Mouse (Mus musculus) hindbrain, embryonic 12.5 days (tissue): ENCODE data around the gene Arhgap31. TPM values are rescaled to one million over a fixed set of nuclear protein-coding genes. Genes with fewer than 3 reads are reported as not detected.

Source experiments
- ATAC-seq: fragments of 200-750 bp; cut with Nextera tagmentation; 2 replicates; pipeline ENCODE4 v1.8.0; 2017; ENCODE audit warnings: moderate TSS enrichment; ENCODE audit not compliant: low FRiP score
- H3K27ac ChIP-seq: fragments of 300-500 bp; sonication (generic); 2 replicates; pipeline ENCODE4 v1.5.1; 2016; ENCODE audit warnings: mild to moderate bottlenecking
- H3K27me3 ChIP-seq: fragments of 300-500 bp; sonication (generic); 2 replicates; pipeline ENCODE4 v1.6.1; 2016; ENCODE audit warnings: mild to moderate bottlenecking
- H3K36me3 ChIP-seq: fragments of 300-500 bp; sonication (generic); 2 replicates; pipeline ENCODE4 v1.6.1; 2016; ENCODE audit warnings: mild to moderate bottlenecking
- H3K4me1 ChIP-seq: fragments of 300-500 bp; sonication (generic); 2 replicates; pipeline ENCODE4 v1.6.1; 2016
- H3K4me2 ChIP-seq: fragments of 300-500 bp; sonication (generic); replicated peaks from 2 replicates; pipeline ENCODE4 v1.6.1; 2016; ENCODE audit warnings: mild to moderate bottlenecking
- H3K4me3 ChIP-seq: fragments of 300-500 bp; sonication (generic); 2 replicates; pipeline ENCODE4 v1.5.1; 2016; ENCODE audit warnings: mild to moderate bottlenecking
- H3K9ac ChIP-seq: fragments of 300-500 bp; sonication (generic); 2 replicates; pipeline ENCODE4 v1.6.1; 2016; ENCODE audit warnings: mild to moderate bottlenecking, moderate library complexity
- H3K9me3 ChIP-seq: fragments of 300-500 bp; sonication (generic); replicated peaks from 2 replicates; pipeline ENCODE4 v1.6.1; 2016; ENCODE audit warnings: mild to moderate bottlenecking
- WGBS: fragments of 180-500 bp; shearing (Covaris S2); methylation state at CpG from one replicate; pipeline ENCODE4 v1.1.7; 2016; 5-methylcytosine and 5-hydroxymethylcytosine counted together
- polyA plus RNA-seq: library from polyadenylated mRNA; unstranded; fragments of >200 nt; fragmentation: Nextera tagmentation; extraction: Ambion mirVana; gene quantifications from 2 replicates; pipeline ENCODE4 v1.2.1, GENCODE M21; 2016

Gene Arhgap31
- polyA plus RNA-seq, 1 experiment from 2014 or later = 15.4 TPM

GRCm38 (mm10) chr16:38608687-38609086, 104.4 kb downstream of the Arhgap31 start:
- Histone ChIP-seq H3K27me3 (no peaks in the 10 kb centered on the region), H3K9me3 (peaks cover 10% of the 10 kb centered on the region; the same call in 1 of the 2 replicates), H3K4me1 (no peaks in the 10 kb centered on the region), H3K9ac (no peak overlapping the region), H3K4me3 (no peak overlapping the region), H3K36me3 (peaks cover 19% of the 10 kb centered on the region), H3K27ac (no peak overlapping the region), H3K4me2 (no peak overlapping the region)
- no peak for ATAC-seq
- 79% methylated on average over 12 of the region's 12 CpGs for WGBS

- no peak overlapping the region for H3K27ac ChIP-seq
- H3K9ac ChIP-seq = no peak overlapping the region
- H3K9me3 ChIP-seq = peaks cover 10% of the 10 kb centered on the region; the same call in 1 of the 2 replicates
- no peak overlapping the region for H3K4me3 ChIP-seq
- no peaks in the 10 kb centered on the region for H3K27me3 ChIP-seq
- no peaks in the 10 kb centered on the region for H3K4me1 ChIP-seq
- 89% methylated on average over 7 of the region's 7 CpGs for WGBS
- no peak overlapping the region for H3K4me2 ChIP-seq
- no peak for ATAC-seq
- peaks cover 27% of the 10 kb centered on the region for H3K36me3 ChIP-seq
Measured at GRCm38 (mm10) chr16:38606509-38606908, 106.6 kb downstream of the Arhgap31 start.

- ATAC-seq = no peak
- no peaks in the 10 kb centered on the region for H3K4me1 ChIP-seq
- H3K36me3 ChIP-seq = peaks cover 8% of the 10 kb centered on the region
- no peak overlapping the region for H3K4me2 ChIP-seq
- H3K9me3 ChIP-seq = no peaks in the 10 kb centered on the region
- H3K27me3 ChIP-seq = no peaks in the 10 kb centered on the region
- no peak overlapping the region for H3K4me3 ChIP-seq
- H3K9ac ChIP-seq = no peak overlapping the region
- WGBS = 50% methylated on average over 11 of the region's 11 CpGs
- no peak overlapping the region for H3K27ac ChIP-seq
Measured at GRCm38 (mm10) chr16:38602989-38603804, 109.9 kb downstream of the Arhgap31 start.

- H3K4me3 ChIP-seq = no peak overlapping the region
- H3K27ac ChIP-seq = no peak overlapping the region
- no peaks in the 10 kb centered on the region for H3K4me1 ChIP-seq
- H3K9ac ChIP-seq = no peak overlapping the region
- WGBS = 83% methylated on average over 11 of the region's 11 CpGs
- H3K27me3 ChIP-seq = no peaks in the 10 kb centered on the region
- H3K9me3 ChIP-seq = no peaks in the 10 kb centered on the region
- peaks cover 15% of the 10 kb centered on the region for H3K36me3 ChIP-seq
- no peak for ATAC-seq
- no peak overlapping the region for H3K4me2 ChIP-seq
Measured at GRCm38 (mm10) chr16:38598986-38599680, 113.9 kb downstream of the Arhgap31 start.

GRCm38 (mm10) chr16:38596651-38597050, 116.4 kb downstream of the Arhgap31 start:
- Histone ChIP-seq H3K27me3 (no peaks in the 10 kb centered on the region), H3K9ac (no peak overlapping the region), H3K36me3 (peaks cover 24% of the 10 kb centered on the region), H3K27ac (no peak overlapping the region), H3K4me2 (no peak overlapping the region), H3K4me3 (no peak overlapping the region), H3K4me1 (no peaks in the 10 kb centered on the region), H3K9me3 (no peaks in the 10 kb centered on the region)
- 80% methylated on average over 2 of the region's 2 CpGs for WGBS
- no peak for ATAC-seq

- ATAC-seq = no peak
- H3K9me3 ChIP-seq = no peaks in the 10 kb centered on the region
- H3K4me2 ChIP-seq = no peak overlapping the region
- no peak overlapping the region for H3K4me3 ChIP-seq
- H3K9ac ChIP-seq = no peak overlapping the region
- WGBS = 81% methylated on average over 2 of the region's 2 CpGs
- H3K27me3 ChIP-seq = no peaks in the 10 kb centered on the region
- H3K4me1 ChIP-seq = no peaks in the 10 kb centered on the region
- no peak overlapping the region for H3K27ac ChIP-seq
- peaks cover 28% of the 10 kb centered on the region for H3K36me3 ChIP-seq
Measured at GRCm38 (mm10) chr16:38596099-38596498, 117.0 kb downstream of the Arhgap31 start.

GRCm38 (mm10) chr16:38594435-38594834, 118.6 kb downstream of the Arhgap31 start:
- no peaks in the 10 kb centered on the region for H3K27me3 ChIP-seq
- no peak overlapping the region for H3K4me2 ChIP-seq
- H3K9me3 ChIP-seq = no peaks in the 10 kb centered on the region
- H3K36me3 ChIP-seq = peaks cover 39% of the 10 kb centered on the region
- H3K4me1 ChIP-seq = no peaks in the 10 kb centered on the region
- H3K9ac ChIP-seq = no peak overlapping the region
- WGBS = 95% methylated on average over 1 of the region's 1 CpGs
- no peak overlapping the region for H3K27ac ChIP-seq
- no peak overlapping the region for H3K4me3 ChIP-seq
- no peak for ATAC-seq

GRCm38 (mm10) chr16:38592946-38593345, 120.1 kb downstream of the Arhgap31 start:
- no peak for ATAC-seq

GRCm38 (mm10) chr16:38592026-38592678, 120.9 kb downstream of the Arhgap31 start:
- no peaks in the 10 kb centered on the region for H3K4me1 ChIP-seq
- H3K27ac ChIP-seq = no peak overlapping the region
- WGBS = 86% methylated on average over 12 of the region's 12 CpGs
- no peak for ATAC-seq
- no peak overlapping the region for H3K4me3 ChIP-seq
- no peak overlapping the region for H3K9ac ChIP-seq
- peaks cover 55% of the 10 kb centered on the region for H3K36me3 ChIP-seq
- no peak overlapping the region for H3K4me2 ChIP-seq
- H3K27me3 ChIP-seq = no peaks in the 10 kb centered on the region
- H3K9me3 ChIP-seq = no peaks in the 10 kb centered on the region

More at GRCm38 (mm10) chr16:38592946-38593345, 120.1 kb downstream of the Arhgap31 start:
- Histone ChIP-seq H3K4me1 (no peaks in the 10 kb centered on the region), H3K27ac (no peak overlapping the region), H3K36me3 (peaks cover 49% of the 10 kb centered on the region), H3K9me3 (no peaks in the 10 kb centered on the region), H3K4me2 (no peak overlapping the region), H3K4me3 (no peak overlapping the region), H3K27me3 (no peaks in the 10 kb centered on the region), H3K9ac (no peak overlapping the region)
- WGBS = 95% methylated on average over 4 of the region's 4 CpGs

- 83% methylated on average over 3 of the region's 3 CpGs for WGBS
- ATAC-seq = no peak
Measured at GRCm38 (mm10) chr16:38591506-38591905, 121.6 kb downstream of the Arhgap31 start.

GRCm38 (mm10) chr16:38587572-38587971, 125.5 kb downstream of the Arhgap31 start:
- 94% methylated on average over 4 of the region's 4 CpGs for WGBS
- Histone ChIP-seq H3K9ac (no peak overlapping the region), H3K9me3 (no peaks in the 10 kb centered on the region), H3K4me1 (no peaks in the 10 kb centered on the region), H3K27me3 (no peaks in the 10 kb centered on the region), H3K4me3 (no peak overlapping the region), H3K36me3 (peaks cover 81% of the 10 kb centered on the region), H3K4me2 (no peak overlapping the region), H3K27ac (no peak overlapping the region)
- no peak for ATAC-seq

More at GRCm38 (mm10) chr16:38591506-38591905, 121.6 kb downstream of the Arhgap31 start:
- no peak overlapping the region for H3K27ac ChIP-seq
- no peak overlapping the region for H3K4me3 ChIP-seq
- no peaks in the 10 kb centered on the region for H3K9me3 ChIP-seq
- no peaks in the 10 kb centered on the region for H3K4me1 ChIP-seq
- H3K4me2 ChIP-seq = no peak overlapping the region
- peaks cover 60% of the 10 kb centered on the region for H3K36me3 ChIP-seq
- no peaks in the 10 kb centered on the region for H3K27me3 ChIP-seq
- H3K9ac ChIP-seq = no peak overlapping the region

- Histone ChIP-seq H3K4me1 (no peaks in the 10 kb centered on the region), H3K27me3 (no peaks in the 10 kb centered on the region), H3K36me3 (peaks cover 81% of the 10 kb centered on the region), H3K4me3 (no peak overlapping the region), H3K9me3 (no peaks in the 10 kb centered on the region), H3K4me2 (no peak overlapping the region), H3K9ac (no peak overlapping the region), H3K27ac (no peak overlapping the region)
- 95% methylated on average over 5 of the region's 5 CpGs for WGBS
- ATAC-seq = no peak
Measured at GRCm38 (mm10) chr16:38587163-38587562, 125.9 kb downstream of the Arhgap31 start.
